Mouse (Mus musculus) mouse embryonic stem cell (cell line): ENCODE data around the gene Col9a2.
"Not testable (repeated sequence)": the region's sequence is repeated elsewhere in the genome, so short reads cannot be mapped to it uniquely, and the experiment has no call there.

ENCODE experiments used
- in situ Hi-C, 2 experiments: fragments of 300-500 bp; cut with MboI; formaldehyde crosslinking; loops; 1 replicate in 1 of 2; 3 replicates in 1 of 2; pipeline ENCODE4 v1.14.3; 2019 to 2020; ENCODE audit warnings: low sequenced_read_pairs in 2 of 2, low pct_unique_long_range_greater_than_20kb in 1 of 2, mixed read lengths in 1 of 2; ENCODE audit not compliant: unreplicated experiment in 1 of 2

The Col9a2 gene

GRCm38 (mm10) chr4:121059218-121059617, 20.0 kb downstream of the Col9a2 start:
- in situ Hi-C loops, result not testable (repeated sequence)

GRCm38 (mm10) chr4:121065336-121065735, 26.2 kb downstream of the Col9a2 start:
- in situ Hi-C loops, result no loop called here

GRCm38 (mm10) chr4:121074250-121074649, 35.1 kb downstream of the Col9a2 start:
- in situ Hi-C loops, result no loop called here

GRCm38 (mm10) chr4:121077915-121078646, 38.9 kb downstream of the Col9a2 start:
- in situ Hi-C loops, result no loop called here

GRCm38 (mm10) chr4:121080395-121080794, 41.2 kb downstream of the Col9a2 start:
- in situ Hi-C loops, result no loop called here

GRCm38 (mm10) chr4:121084506-121084905, 45.3 kb downstream of the Col9a2 start:
- in situ Hi-C loops, result no loop called here

- in situ Hi-C loops, result no loop called here
Measured at GRCm38 (mm10) chr4:121088696-121089095, 49.5 kb downstream of the Col9a2 start.

GRCm38 (mm10) chr4:121090211-121090610, 51.0 kb downstream of the Col9a2 start:
- in situ Hi-C loops, result no loop called here

- in situ Hi-C loops, result no loop called here
Measured at GRCm38 (mm10) chr4:121097650-121098378, 58.6 kb downstream of the Col9a2 start, which contains the start of gene Zmpste24. Gene Zmpste24, minus strand, starts transcription at chr4:121098241.

GRCm38 (mm10) chr4:121103304-121103703, 64.1 kb downstream of the Col9a2 start:
- in situ Hi-C loops, result no loop called here
